Mouse (Mus musculus) layer of hippocampus, adult 11-12 months (tissue): ENCODE data around the gene Ccdc85c.

Experiments
- DNase-seq: peaks from one replicate; pipeline ENCODE4 v3.0.0; 2022; ENCODE audit warnings: low spot score

The Ccdc85c gene

DNA sequence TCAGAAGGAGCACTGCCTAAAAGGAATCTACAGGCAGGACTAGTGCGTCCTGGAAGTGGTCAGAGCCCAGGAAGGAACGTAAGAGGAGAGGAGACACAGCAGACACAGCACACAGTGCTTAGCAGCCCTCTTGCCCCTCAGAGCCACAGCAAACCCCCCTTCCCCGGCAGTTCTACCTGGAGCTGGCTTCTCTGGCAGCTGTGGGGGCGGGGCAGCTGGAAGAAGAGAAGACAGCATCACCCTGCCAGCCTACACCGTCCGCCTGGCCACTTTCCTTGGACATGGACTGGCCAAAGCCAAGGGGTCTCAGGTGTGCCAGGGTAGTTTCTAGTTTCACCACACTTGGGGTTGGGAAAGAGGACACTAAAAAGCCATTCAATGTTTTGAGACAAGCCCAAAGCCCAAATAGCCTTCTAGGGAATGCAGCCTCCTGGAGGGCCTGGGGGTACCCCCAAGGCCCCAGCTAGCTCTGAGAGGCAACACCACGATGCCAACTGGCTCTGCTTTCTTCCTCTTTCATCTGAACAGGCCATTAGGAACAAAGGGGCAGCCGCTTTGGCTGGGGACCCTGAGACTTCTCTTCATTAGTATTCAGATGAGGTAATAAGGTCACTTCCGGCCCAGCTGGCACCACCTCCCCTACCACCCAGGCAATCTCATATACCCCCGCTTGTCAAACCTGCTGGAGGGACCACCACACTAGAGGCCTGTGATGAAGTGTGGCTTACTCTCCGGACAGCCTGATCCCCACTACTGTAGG, 58.4 kb downstream of the Ccdc85c start:
- DNase-seq: no peak

DNA sequence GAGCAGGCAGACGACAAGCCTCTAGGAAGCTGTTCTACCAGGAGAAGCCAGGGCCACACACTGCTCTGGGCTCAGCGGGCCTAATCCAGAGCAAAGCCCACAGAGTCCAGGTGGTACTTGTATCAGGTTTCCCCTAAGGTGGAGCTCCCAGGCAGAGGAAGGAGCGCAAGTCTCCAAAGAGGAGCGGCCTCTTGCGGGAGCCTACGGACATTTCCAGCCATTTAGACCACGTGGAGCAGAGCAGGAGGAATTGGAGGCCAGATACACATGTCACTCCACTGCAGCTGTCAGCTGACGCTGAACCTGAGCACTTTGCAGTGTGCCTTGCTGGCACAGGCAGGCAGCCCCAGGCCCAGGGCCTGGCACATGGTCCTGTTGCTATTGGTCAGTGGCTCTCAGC, 60.1 kb downstream of the Ccdc85c start:
- DNase-seq: no peak

DNA sequence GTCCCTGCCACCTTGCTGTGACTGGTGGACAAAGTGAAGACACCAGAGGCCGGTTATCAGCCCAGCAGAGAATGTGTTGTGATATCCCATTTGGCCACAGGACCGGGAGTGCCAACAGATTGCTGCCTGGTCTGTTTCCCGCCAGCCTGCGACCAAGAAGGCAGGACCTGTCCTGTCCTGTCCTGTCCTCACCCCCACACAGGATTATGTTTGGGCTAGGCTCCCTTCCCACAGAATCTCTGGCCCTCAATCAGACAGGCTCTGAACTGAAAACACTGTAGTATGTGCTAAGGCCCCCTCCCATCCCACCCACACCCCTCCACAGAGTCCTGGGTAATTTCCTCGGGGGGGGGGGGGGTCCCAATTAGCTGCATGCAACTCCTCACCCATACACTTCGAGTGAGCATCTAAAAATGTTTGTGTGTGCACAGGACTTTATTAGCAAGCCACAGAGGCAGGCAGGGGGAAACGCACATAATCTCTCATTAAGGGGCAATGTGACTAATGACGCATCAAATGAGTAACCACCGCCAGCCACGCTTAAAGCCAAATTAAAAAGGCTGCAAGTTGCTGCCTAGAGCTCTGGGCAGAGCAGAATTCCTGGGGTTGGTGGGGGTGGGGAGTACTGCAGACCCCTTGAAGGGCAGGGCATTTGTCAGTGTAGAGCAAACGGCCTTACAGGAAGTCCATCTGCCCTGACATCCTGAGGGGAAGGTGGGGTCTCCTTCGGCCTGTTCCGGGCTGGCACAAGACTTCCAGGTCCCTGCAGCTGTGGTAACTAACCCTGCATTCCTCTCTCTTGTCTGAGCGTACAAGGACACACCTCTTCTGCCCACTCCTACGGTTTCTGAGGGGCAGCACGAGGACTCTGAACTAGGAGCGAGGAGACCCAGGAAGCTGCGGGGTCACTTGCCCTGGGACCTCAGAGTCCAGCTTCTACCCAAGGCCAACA, 61.9 kb downstream of the Ccdc85c start:
- DNase-seq: no peak

DNA sequence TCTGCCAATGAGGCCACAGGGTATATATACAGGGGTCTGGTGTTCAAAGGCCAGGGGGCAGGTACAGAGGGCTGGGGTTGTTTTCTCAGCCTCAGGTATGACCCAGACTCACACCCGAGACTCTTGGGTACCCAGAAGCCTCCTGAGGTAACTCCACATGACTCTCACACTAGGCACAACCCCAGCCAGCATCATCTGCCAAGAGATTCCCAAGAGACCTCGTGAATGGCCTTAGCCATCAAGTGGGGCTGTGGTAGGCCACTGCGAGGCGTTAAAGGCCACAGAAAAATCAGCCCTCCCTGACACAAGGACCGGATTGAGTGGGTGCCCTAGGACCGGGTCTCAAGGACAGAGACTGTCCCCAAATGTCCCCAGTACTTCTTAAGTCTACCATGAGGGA, 62.7 kb downstream of the Ccdc85c start:
- DNase-seq: no peak

DNA sequence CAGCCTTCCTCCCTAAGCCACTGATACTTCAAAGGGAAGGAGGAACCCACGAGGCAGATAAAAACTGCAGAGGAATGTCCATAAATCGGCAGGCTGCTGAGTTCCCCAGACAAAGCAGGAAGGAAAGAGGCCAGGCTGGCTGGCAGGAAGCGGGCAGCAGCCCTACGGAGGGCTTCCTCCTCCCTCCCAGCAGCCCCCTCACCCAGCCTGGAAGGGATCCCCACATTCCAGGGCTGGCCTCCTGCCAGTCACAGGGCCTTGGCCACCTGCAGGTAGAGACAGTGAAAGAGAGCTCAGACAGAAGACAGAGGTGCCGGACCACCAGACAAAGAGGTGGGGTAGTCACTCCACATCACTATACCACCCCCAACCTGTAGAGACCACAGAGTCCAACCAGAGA, 63.2 kb downstream of the Ccdc85c start:
- DNase-seq: no peak

DNA sequence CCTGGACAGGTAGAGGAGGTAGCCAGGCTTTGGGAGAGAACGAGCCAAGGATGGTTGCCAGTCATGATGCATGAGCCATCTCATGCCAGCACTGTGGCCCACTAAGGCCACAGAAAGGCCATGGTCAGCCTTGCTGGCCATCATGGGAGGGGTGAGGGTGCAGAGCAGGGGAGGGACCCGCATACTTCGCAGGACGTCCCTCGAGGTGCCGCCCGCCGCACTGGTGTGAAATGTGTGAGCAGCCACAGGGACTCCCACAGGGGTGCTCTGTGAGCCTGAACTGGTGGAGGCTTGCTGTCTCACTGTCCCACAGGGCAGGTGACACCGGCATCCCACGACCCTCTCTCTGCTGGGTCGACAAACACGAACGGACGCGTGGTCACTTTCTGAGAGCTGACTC, 64.6 kb downstream of the Ccdc85c start:
- no peak for DNase-seq

GRCm38 (mm10) chr12:108208726-108209438, 66.3 kb downstream of the Ccdc85c start:
- peak; percentile 75 for DNase-seq

DNA sequence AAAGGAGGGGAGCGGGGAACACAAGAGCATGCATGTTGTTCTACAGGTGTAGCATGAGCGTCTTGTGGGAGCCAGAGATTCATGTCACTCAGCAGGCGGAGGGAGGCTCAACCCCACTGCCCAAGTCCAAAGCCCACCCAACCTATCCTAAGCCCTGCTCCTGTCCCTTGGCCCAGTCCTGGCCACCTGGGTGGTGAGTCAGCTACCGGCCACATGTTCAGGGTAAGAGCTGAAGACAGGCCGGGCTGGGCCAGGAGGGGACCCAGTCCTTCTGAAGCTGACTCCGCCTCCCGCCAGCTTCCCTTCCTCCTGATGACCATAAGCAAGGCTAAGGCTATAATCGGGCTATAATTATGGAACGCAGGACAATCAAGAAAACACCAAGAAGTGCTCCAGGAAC, 67.0 kb downstream of the Ccdc85c start:
- no peak for DNase-seq

DNA sequence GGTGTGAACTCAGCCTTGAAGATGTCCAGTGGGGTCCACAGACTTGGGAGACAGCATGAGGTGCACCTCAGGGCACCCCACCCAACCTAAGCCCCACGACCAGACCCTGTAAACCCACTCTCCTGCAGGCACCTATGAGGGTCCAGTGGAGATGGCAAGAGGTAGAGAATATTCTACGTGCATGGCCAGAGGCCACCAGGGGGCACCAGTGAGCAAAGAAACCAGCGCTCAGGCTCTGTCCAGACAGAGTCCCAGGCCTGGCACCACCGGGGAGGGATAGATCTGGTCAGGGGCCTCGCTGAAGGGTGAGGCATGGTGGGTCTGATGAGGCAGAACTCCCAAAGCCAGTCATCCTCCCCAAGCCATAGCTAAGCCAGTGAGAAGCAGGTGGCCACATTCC, 68.6 kb downstream of the Ccdc85c start:
- DNase-seq: peak; percentile 78

DNA sequence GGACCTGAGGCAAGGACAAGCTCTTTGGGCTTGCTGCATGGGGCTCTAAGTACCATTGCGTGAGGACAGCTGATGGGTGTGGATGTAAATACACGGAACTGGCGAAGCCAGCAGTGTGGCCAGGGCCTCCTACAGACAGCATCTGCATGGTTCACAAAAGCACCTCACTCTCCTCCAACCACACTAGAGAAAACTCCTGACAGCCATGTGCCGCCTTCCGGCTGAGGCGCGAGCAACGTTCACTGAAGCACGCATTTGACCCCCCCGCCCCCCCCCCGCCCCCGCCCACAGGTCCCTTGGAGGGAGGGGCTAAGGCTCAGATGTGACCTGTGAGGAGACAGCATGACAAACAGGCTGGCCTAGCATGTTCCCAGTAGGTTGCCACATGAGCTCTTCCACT, 70.2 kb downstream of the Ccdc85c start:
- DNase-seq: no peak

GRCm38 (mm10) chr12:108203895-108204294, 71.3 kb downstream of the Ccdc85c start:
- no peak for DNase-seq

GRCm38 (mm10) chr12:108200094-108200493, 75.1 kb downstream of the Ccdc85c start:
- no peak for DNase-seq

DNA sequence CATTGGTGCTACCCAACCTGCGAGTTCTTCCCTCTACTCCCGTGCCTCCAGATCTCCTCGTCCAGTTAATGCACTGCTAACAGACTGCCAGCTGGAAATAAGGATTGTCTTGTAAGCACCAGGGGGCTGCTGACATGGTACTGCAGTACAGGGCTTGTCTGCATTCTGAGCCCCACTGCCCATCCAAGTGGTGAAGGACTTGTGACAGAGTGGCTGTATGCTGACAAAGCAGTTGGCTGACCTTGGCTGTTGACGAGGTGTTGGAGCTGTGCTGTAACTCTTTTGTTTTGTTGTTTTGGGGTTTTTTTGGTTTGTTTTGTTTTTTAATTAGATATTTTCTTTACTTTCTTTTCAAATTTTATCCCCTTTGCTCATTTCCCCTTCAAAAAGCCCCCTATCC, 76.8 kb downstream of the Ccdc85c start:
- no peak for DNase-seq

GRCm38 (mm10) chr12:108195761-108196160, 79.5 kb downstream of the Ccdc85c start:
- no peak for DNase-seq

- no peak for DNase-seq
Measured at GRCm38 (mm10) chr12:108193878-108194277, 81.3 kb downstream of the Ccdc85c start.

GRCm38 (mm10) chr12:108187541-108188091, 87.6 kb downstream of the Ccdc85c start:
- DNase-seq: no peak

DNA sequence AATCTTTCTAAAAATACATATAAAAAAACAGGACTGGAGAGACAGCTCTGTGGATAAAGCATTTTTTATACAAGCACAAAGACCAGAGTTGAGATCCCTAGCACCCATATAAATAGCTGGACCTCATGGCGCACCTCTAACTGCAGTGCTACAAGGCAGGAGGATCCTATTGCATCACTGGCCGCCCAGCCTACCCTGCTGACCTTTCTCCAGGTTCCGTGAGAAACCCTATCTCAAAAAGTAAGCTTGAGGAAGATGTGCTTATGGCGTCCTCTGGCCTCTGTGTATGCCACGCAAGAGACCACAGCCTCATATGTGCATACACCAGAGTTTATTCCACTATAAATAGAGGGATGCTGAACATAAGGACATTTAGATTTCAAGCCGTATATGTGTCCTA, 93.5 kb downstream of the Ccdc85c start:
- DNase-seq: no peak

GRCm38 (mm10) chr12:108179321-108180266, 95.6 kb downstream of the Ccdc85c start, which contains the start of gene Ccnk:
Ccnk (plus strand) TSS chr12:108179579.
- DNase-seq: peak; percentile 99

DNA sequence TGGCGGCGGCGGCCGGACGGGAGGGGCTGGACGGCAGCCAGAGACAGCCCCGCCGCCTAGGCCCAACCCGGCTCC, 96.1 kb downstream of the Ccdc85c start, which contains the start of gene Setd3:
Setd3 (minus strand) TSS at position 69 of the 75 bp plus-strand sequence.
- no peak for DNase-seq

- peak; percentile 50 for DNase-seq
Measured at GRCm38 (mm10) chr12:108178331-108179245, 96.6 kb downstream of the Ccdc85c start.
